Mouse (Mus musculus): Measurements from ENCODE around the gene Inpp5f.

DNA sequence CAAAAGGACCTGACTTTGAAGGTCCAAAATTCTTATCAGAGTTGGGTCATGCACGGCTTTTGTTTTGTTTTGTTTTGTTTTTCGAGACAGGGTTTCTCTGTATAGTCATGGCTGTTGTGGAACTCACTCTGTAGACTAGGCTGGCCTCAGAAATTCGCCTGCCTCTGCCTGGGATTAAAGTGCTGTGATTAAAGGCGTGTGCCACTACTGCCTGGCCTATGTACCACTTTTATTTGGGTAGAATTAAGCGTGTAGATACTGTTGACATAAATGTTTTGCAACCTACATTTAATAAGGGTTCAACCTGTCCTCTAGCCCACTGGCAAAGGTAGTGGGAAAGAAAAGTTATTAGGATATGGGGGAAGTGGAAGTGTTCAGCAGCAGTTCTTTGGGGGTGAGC, 12.1 kb upstream of the Inpp5f start:
- TF ChIP-seq POLR2A (IDR thresholded peaks at IDR 0.05; ENCODE audit: insufficient read length, low read depth) (no peak), TCF12 (IDR thresholded peaks at IDR 0.05; ENCODE audit: insufficient read depth, poor library complexity, severe bottlenecking) (no peak), MAX (IDR thresholded peaks at IDR 0.05; ENCODE audit: low read depth) (no peak), MYOD1 (IDR thresholded peaks at IDR 0.05; ENCODE audit: control insufficient read depth in 1 of 3, insufficient read length in 2 of 3, low read depth in 2 of 3) (no peak), MYOG (IDR thresholded peaks at IDR 0.05; ENCODE audit: control insufficient read depth in 1 of 3, insufficient read depth in 1 of 3, insufficient read length in 2 of 3, low read depth in 2 of 3) (no peak), USF1 (IDR thresholded peaks at IDR 0.05; ENCODE audit: low read depth) (no peak), E2F4 (IDR thresholded peaks at IDR 0.05; ENCODE audit: insufficient read depth) (no peak), CEBPB (IDR thresholded peaks at IDR 0.05; ENCODE audit: insufficient read depth, poor library complexity, severe bottlenecking) (no peak), SRF (IDR thresholded peaks at IDR 0.05; ENCODE audit: control insufficient read depth, insufficient read length, low read depth) (no peak), POLR2AphosphoS2 (IDR thresholded peaks at IDR 0.05; ENCODE audit: insufficient read length, low read depth) (no peak)

Data from myocyte (in vitro differentiated cells).